Comparison of ENCODE assay signal across 9 mouse cellular contexts in the genomic region with DNA sequence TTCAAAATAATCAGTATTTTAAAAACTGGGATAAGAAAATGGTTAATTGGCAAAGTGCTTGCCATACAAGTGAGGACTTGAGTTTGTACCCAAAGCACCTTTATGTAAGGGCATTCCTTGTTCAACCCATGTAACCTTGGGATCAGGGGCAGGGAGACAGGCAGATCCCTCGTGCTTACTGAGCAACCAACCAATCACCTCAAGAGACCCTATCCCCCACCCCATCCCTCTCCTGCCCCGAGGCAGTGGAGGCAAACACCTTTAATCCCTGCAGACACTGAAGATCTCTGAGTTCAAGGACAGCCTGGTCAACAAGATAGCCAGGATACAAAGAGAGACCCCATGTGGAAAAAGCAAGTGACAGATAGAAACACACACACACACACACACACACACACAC. TPM values are rescaled to one million over a fixed set of nuclear protein-coding genes. Genes with fewer than 3 reads are reported as not detected.
DNase-seq lines count a peak whose midpoint lies in the region; ATAC-seq and TF ChIP-seq lines count a peak whose summit lies in the region.
"Had no signal": no experiment of that assay in that cellular context is flagged by ENCODE, and none has a peak within 500 bp of the region (broad histone marks: within the 10 kb centered on the region; RNA-seq: fewer than 3 reads in every experiment).

No protein-coding gene starts in this region.

- 76% methylated on average over 2 of the region's 2 CpGs for WGBS in heart, adult 2 months
- WGBS in hindbrain, embryonic 11.5 days: 75% methylated on average over 2 of the region's 2 CpGs
- 36% methylated on average over 2 of the region's 2 CpGs for WGBS in liver, embryonic 15.5 days (ENCODE audit: insufficient replicate concordance)

- no peaks in the 10 kb centered on the region for H3K79me2 ChIP-seq in heart, adult 2 months (replicated peaks; ENCODE audit: control insufficient read depth, insufficient read depth, low read length)

- TF ChIP-seq EP300 in heart, adult 2 months (IDR thresholded peaks at IDR 0.05; ENCODE audit: insufficient read depth, low read depth, low read length): no peak

- no peak for ATAC-seq in hindbrain, embryonic 11.5 days (ENCODE audit: low FRiP score)
- no peak for ATAC-seq in liver, embryonic 15.5 days (ENCODE audit: insufficient read depth)

- intact Hi-C loops in heart, adult 2 months (cut with DNase I): no loop called here

- H3K4me3 ChIP-seq in heart, adult 2 months: no peak overlapping the region
- H3K4me3 ChIP-seq in ES-E14 (ENCODE audit: insufficient read depth in 1 of 2, low read depth in 1 of 2, low read length in 2 of 2, poor library complexity in 1 of 2, severe bottlenecking in 1 of 2): peak overlapping the region; percentile 83 to 85; a peak in 3 of 4 replicates
- no peak overlapping the region for H3K4me3 ChIP-seq in hindbrain, embryonic 11.5 days (ENCODE audit: low read depth, low read length)
- H3K4me3 ChIP-seq in liver, embryonic 15.5 days (replicated peaks): peak overlapping the region; percentile 78

- H3K4me2 ChIP-seq in hindbrain, embryonic 11.5 days (replicated peaks; ENCODE audit: low read depth, low read length): 0 out of 2 replicates have a peak overlapping the region, but pooled peaks have one; percentile 75
- peak overlapping the region; percentile 98 for H3K4me2 ChIP-seq in liver, embryonic 15.5 days

- no peak overlapping the region for H3K9ac ChIP-seq in heart, adult 2 months (ENCODE audit: low read depth, low read length)
- H3K9ac ChIP-seq in ES-E14 (ENCODE audit: insufficient read depth, low read depth, low read length, poor library complexity, severe bottlenecking): 0 out of 2 replicates have a peak overlapping the region, but pooled peaks have one; percentile 37
- H3K9ac ChIP-seq in hindbrain, embryonic 11.5 days (ENCODE audit: low read depth, low read length): no peak overlapping the region
- H3K9ac ChIP-seq in liver, embryonic 15.5 days: peak overlapping the region; percentile 82; the same call in 1 of the 2 replicates

- TF ChIP-seq POLR2A in heart, adult 2 months (IDR thresholded peaks at IDR 0.05; ENCODE audit: insufficient read depth, low read depth, low read length): no peak

- peaks cover 2% of the 10 kb centered on the region for H3K4me1 ChIP-seq in heart, adult 2 months (ENCODE audit: control insufficient read depth, insufficient read depth, low read length)
- H3K4me1 ChIP-seq in ES-E14 (ENCODE audit: control insufficient read depth in 2 of 2, insufficient read depth in 2 of 2, low read length in 2 of 2, poor library complexity in 1 of 2): peaks cover 0 to 5% of the 10 kb centered on the region in 2 experiments; a peak in 2 of 4 replicates
- 0 out of 2 replicates have a peak, but pooled peaks cover 2% of the 10 kb centered on the region for H3K4me1 ChIP-seq in hindbrain, embryonic 11.5 days (replicated peaks; ENCODE audit: control insufficient read depth, insufficient read depth, low read length)
- H3K4me1 ChIP-seq in liver, embryonic 15.5 days (replicated peaks): peaks cover 33% of the 10 kb centered on the region

- no peak overlapping the region for H3K27ac ChIP-seq in heart, adult 2 months
- H3K27ac ChIP-seq in ES-E14 (ENCODE audit: insufficient read depth, low read depth, low read length, poor library complexity, severe bottlenecking): no peak overlapping the region
- no peak overlapping the region for H3K27ac ChIP-seq in hindbrain, embryonic 11.5 days (ENCODE audit: low read depth, low read length)
- no peak overlapping the region for H3K27ac ChIP-seq in liver, embryonic 15.5 days (replicated peaks)

- peaks cover 9% of the 10 kb centered on the region for H3K9me3 ChIP-seq in ES-E14 (ENCODE audit: control insufficient read depth, insufficient read depth, low read depth, low read length)
- H3K9me3 ChIP-seq in hindbrain, embryonic 11.5 days (ENCODE audit: control insufficient read depth, low read length): no peaks in the 10 kb centered on the region
- 0 out of 2 replicates have a peak, but pooled peaks cover 6% of the 10 kb centered on the region for H3K9me3 ChIP-seq in liver, embryonic 15.5 days (replicated peaks)

- TF ChIP-seq CTCF in heart, adult 2 months (IDR thresholded peaks at IDR 0.05): no peak

- in situ Hi-C loops in ES-E14 (cut with MboI; ENCODE audit: low sequenced_read_pairs in 2 of 2, unreplicated experiment in 2 of 2): no loop called here

- no peaks in the 10 kb centered on the region for H3K27me3 ChIP-seq in heart, adult 2 months (ENCODE audit: control insufficient read depth, insufficient read depth, low read length)
- no peaks in the 10 kb centered on the region for H3K27me3 ChIP-seq in hindbrain, embryonic 11.5 days (ENCODE audit: control insufficient read depth, insufficient read depth, low read length)
- no peaks in the 10 kb centered on the region for H3K27me3 ChIP-seq in liver, embryonic 15.5 days

- H3K36me3 ChIP-seq in heart, adult 2 months (ENCODE audit: control insufficient read depth, insufficient read depth, low read length): no peaks in the 10 kb centered on the region
- H3K36me3 ChIP-seq in ES-E14 (ENCODE audit: control insufficient read depth, insufficient read depth, low read length, poor library complexity, severe bottlenecking): peaks cover 16% of the 10 kb centered on the region
- no peaks in the 10 kb centered on the region for H3K36me3 ChIP-seq in hindbrain, embryonic 11.5 days (ENCODE audit: control insufficient read depth, insufficient read depth, low read length)
- H3K36me3 ChIP-seq in liver, embryonic 15.5 days (replicated peaks): peaks cover 33% of the 10 kb centered on the region

- DNase-seq in heart, adult 11 months: peak; percentile 90
- DNase-seq in heart, adult 2 months: no peak
- DNase-seq in ES-E14 (ENCODE audit: low read depth, low spot score): no peak
- DNase-seq in hindbrain, embryonic 11.5 days (ENCODE audit: low spot score): no peak
- no peak for DNase-seq in layer of hippocampus, adult 18-20 months (ENCODE audit: low spot score in 2 of 2)
- DNase-seq in ovary, postnatal 36 days (ENCODE audit: low spot score): no peak
- DNase-seq in cerebellum, postnatal 14 days: no peak
- DNase-seq: lung, postnatal 36 days had no signal

TF ChIP-seq in ES-E14, 5 proteins besides CTCF, POLR2A, EP300 and RAD21:
- TF ChIP-seq MAFK (IDR thresholded peaks at IDR 0.05; ENCODE audit: insufficient read depth, low read depth, low read length): no peak
- TF ChIP-seq CHD2 (IDR thresholded peaks at IDR 0.05; ENCODE audit: low read depth, low read length): no peak
- no peak for TF ChIP-seq HCFC1 (IDR thresholded peaks at IDR 0.05; ENCODE audit: borderline replicate concordance, insufficient read depth, low read length)

RNA-seq across cellular contexts. Expression of gene L2hgdh, which starts 1.3 kb away (rescaled TPM):
- total RNA-seq in heart, adult 2 months (2021): 10 to 100 TPM; 41.9 to 49.4 TPM
- 13.8 and 33.4 TPM in 2 replicates for polyA plus RNA-seq in heart, adult 2 months (2012; rRNA removed)
- 23.3 and 28.2 TPM in 2 replicates for total RNA-seq in ES-E14 (2012; rRNA removed)
- polyA plus RNA-seq in hindbrain, embryonic 11.5 days (2014; fragmentation: Nextera tagmentation; extraction: Ambion mirVana): 12.7 and 13.9 TPM in 2 replicates
- 11.8 and 13.2 TPM in 2 replicates for polyA plus RNA-seq in liver, embryonic 15.5 days (2015; fragmentation: Nextera tagmentation; extraction: Ambion mirVana)
- total RNA-seq in layer of hippocampus, adult 18-20 months (2021): 10 to 100 TPM; 14.6 to 19.6 TPM

RNA-seq across cellular contexts. Expression of gene Atp5s, which starts 1.4 kb away (rescaled TPM):
- total RNA-seq in heart, adult 2 months (2021): 10 to 100 TPM; 31.5 to 34.7 TPM
- 22.5 and 56.1 TPM in 2 replicates for polyA plus RNA-seq in heart, adult 2 months (2012; rRNA removed)
- total RNA-seq in ES-E14 (2012; rRNA removed): 7.9 and 9.6 TPM in 2 replicates
- 22.2 and 23.6 TPM in 2 replicates for polyA plus RNA-seq in hindbrain, embryonic 11.5 days (2014; fragmentation: Nextera tagmentation; extraction: Ambion mirVana)
- 16.8 and 18.2 TPM in 2 replicates for polyA plus RNA-seq in liver, embryonic 15.5 days (2015; fragmentation: Nextera tagmentation; extraction: Ambion mirVana)
- total RNA-seq in layer of hippocampus, adult 18-20 months (2021): 10 to 100 TPM; 33.5 to 35.0 TPM

RNA-seq across cellular contexts. Expression of gene Sos2, which starts 41.7 kb away (rescaled TPM):
- total RNA-seq in heart, adult 2 months (2021): 10 to 100 TPM; 33.7 to 38.5 TPM
- 21.3 and 33.1 TPM in 2 replicates for polyA plus RNA-seq in heart, adult 2 months (2012; rRNA removed)
- 3.5 and 6.9 TPM in 2 replicates for total RNA-seq in ES-E14 (2012; rRNA removed)
- polyA plus RNA-seq in hindbrain, embryonic 11.5 days (2014; fragmentation: Nextera tagmentation; extraction: Ambion mirVana): 11.4 and 17.9 TPM in 2 replicates
- polyA plus RNA-seq in liver, embryonic 15.5 days (2015; fragmentation: Nextera tagmentation; extraction: Ambion mirVana): 3.3 and 4.0 TPM in 2 replicates
- total RNA-seq in layer of hippocampus, adult 18-20 months (2021): 10 to 100 TPM; 35.2 to 37.4 TPM

Comparison
In these comparisons a context has a peak if more than half of its experiments do, and no peak if none do; other contexts are left out.
1. H3K4me3 ChIP-seq: peak in ES-E14 (2 of 2) and liver, embryonic 15.5 days (single experiment); none in heart, adult 2 months (single experiment) and hindbrain, embryonic 11.5 days (single experiment).
2. H3K9ac ChIP-seq: peak in ES-E14 (single experiment) and liver, embryonic 15.5 days (single experiment); none in heart, adult 2 months (single experiment) and hindbrain, embryonic 11.5 days (single experiment).